Mouse (Mus musculus) ES-Bruce4 (cell line): ENCODE measurements around the gene Hectd1.

Source experiments
- CTCF ChIP-seq: IDR thresholded peaks from one replicate; pipeline ENCODE4 v1.8.1; 2011; ENCODE audit warnings: low read depth, low read length
- EP300 ChIP-seq: IDR thresholded peaks from 2 replicates; pipeline ENCODE4 v1.6.1; 2011; ENCODE audit warnings: low read depth, low read length; ENCODE audit not compliant: insufficient read depth
- POLR2A ChIP-seq: IDR thresholded peaks from one replicate; pipeline ENCODE4 v1.8.1; 2011; ENCODE audit warnings: low read length; ENCODE audit not compliant: insufficient read depth

DNA sequence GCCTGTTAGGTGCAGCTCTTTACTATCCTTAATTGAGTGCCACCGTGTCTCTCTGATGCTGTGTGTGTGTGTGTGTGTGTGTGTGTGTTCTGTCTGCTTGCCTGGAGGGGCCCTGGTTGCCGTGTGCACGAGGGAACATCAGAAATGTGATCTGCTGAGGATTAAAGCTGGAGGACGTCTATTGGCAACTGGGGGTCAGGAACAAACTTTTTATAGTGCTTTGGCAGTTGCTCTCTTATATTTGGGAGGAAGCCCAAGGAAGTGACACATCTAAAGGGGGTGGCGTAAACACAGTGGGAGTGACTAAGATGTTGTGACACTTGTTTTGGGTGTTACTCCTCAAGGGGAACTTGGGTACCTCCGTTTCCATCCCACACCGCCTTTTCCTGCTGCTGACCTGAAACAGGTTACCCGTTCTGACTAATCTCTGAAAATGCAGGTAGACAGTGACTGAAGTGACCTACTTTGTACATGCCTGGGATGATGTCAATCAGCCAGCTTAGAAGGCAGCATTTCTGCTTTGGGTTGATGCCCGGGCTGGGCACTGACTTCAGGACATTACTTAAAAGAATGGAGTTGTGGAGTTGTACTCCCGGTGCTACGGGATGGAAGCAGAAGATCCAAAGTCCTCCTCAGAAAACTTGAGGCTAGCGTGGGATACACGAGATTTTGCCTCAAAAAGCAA lies 37.0 kb upstream of the Hectd1 start:
- no peak for TF ChIP-seq CTCF
- no peak for TF ChIP-seq EP300
- TF ChIP-seq POLR2A = no peak
